Mouse (Mus musculus): ENCODE results near the gene 1700008O03Rik. TPM values are rescaled to one million over a fixed set of nuclear protein-coding genes. Genes with fewer than 3 reads are reported as not detected.

1700008O03Rik gene
- 0.92 and 1.2 TPM in 2 replicates for polyA plus RNA-seq (2012; rRNA removed; ENCODE audit: low replicate concordance)

GRCm38 (mm10) chr7:44385720-44386119, at the start of gene 1700008O03Rik:
Gene 1700008O03Rik, minus strand, starts transcription at chr7:44385820.

GRCm38 (mm10) chr7:44428968-44429521, 43.4 kb upstream of the 1700008O03Rik start, which contains the start of gene Lrrc4b:
Gene Lrrc4b, plus strand, starts transcription at chr7:44429018.

GRCm38 (mm10) chr7:44383980-44384715, 1.5 kb downstream of the 1700008O03Rik start, which contains the start of gene Syt3:
Gene Syt3, plus strand, starts transcription at chr7:44384102.

Other genes starting within 250 kb of the 1700008O03Rik start
- gene Klk1b16, start 249.1 kb downstream of the 1700008O03Rik start, polyA plus RNA-seq (2012; rRNA removed; ENCODE audit: low replicate concordance) = not detected in 2 replicates
- gene Klk1b24, start 197.6 kb downstream of the 1700008O03Rik start, polyA plus RNA-seq (2012; rRNA removed; ENCODE audit: low replicate concordance) = 0.19 TPM in 1 of 2 replicates, not detected in the other
- gene Klk1b3, start 187.6 kb downstream of the 1700008O03Rik start, polyA plus RNA-seq (2012; rRNA removed; ENCODE audit: low replicate concordance) = 1.8 TPM in 1 of 2 replicates, not detected in the other
- 5.1 TPM in 1 of 2 replicates, not detected in the other for gene Klk1b4, start 178.4 kb downstream of the 1700008O03Rik start, polyA plus RNA-seq (2012; rRNA removed; ENCODE audit: low replicate concordance)
- gene Klk1b5, start 169.9 kb downstream of the 1700008O03Rik start, polyA plus RNA-seq (2012; rRNA removed; ENCODE audit: low replicate concordance) = 0.65 and 5.5 TPM in 2 replicates
- gene Klk1, start 160.5 kb downstream of the 1700008O03Rik start, polyA plus RNA-seq (2012; rRNA removed; ENCODE audit: low replicate concordance) = 81.1 and 870 TPM in 2 replicates
- 0.08 TPM in 1 of 2 replicates, not detected in the other for gene Gm36864, start 149.6 kb downstream of the 1700008O03Rik start, polyA plus RNA-seq (2012; rRNA removed; ENCODE audit: low replicate concordance)
- 1.4 TPM in 2 replicates for gene 1700028J19Rik, start 139.1 kb downstream of the 1700008O03Rik start, polyA plus RNA-seq (2012; rRNA removed; ENCODE audit: low replicate concordance)
- gene 2410002F23Rik, start 139.1 kb downstream of the 1700008O03Rik start, polyA plus RNA-seq (2012; rRNA removed; ENCODE audit: low replicate concordance) = 67.9 and 113 TPM in 2 replicates
- not detected in 2 replicates for gene Acp4, start 128.4 kb downstream of the 1700008O03Rik start, polyA plus RNA-seq (2012; rRNA removed; ENCODE audit: low replicate concordance)
- 0.60 TPM in 1 of 2 replicates, not detected in the other for gene Gm15517, start 124.4 kb downstream of the 1700008O03Rik start, polyA plus RNA-seq (2012; rRNA removed; ENCODE audit: low replicate concordance)
- gene Clec11a, start 78.9 kb downstream of the 1700008O03Rik start, polyA plus RNA-seq (2012; rRNA removed; ENCODE audit: low replicate concordance) = 1.8 and 2.5 TPM in 2 replicates
- gene Shank1, start 75.6 kb downstream of the 1700008O03Rik start, polyA plus RNA-seq (2012; rRNA removed; ENCODE audit: low replicate concordance) = 0.72 and 1.6 TPM in 2 replicates
- gene Syt3, start 1.7 kb downstream of the 1700008O03Rik start, polyA plus RNA-seq (2012; rRNA removed; ENCODE audit: low replicate concordance) = 0.84 and 5.3 TPM in 2 replicates
- gene Lrrc4b, start 43.2 kb upstream of the 1700008O03Rik start, polyA plus RNA-seq (2012; rRNA removed; ENCODE audit: low replicate concordance) = 1.0 and 1.5 TPM in 2 replicates
- gene Aspdh, start 79.6 kb upstream of the 1700008O03Rik start, polyA plus RNA-seq (2012; rRNA removed; ENCODE audit: low replicate concordance) = 3.7 and 8.8 TPM in 2 replicates
- gene Josd2, start 82.2 kb upstream of the 1700008O03Rik start, polyA plus RNA-seq (2012; rRNA removed; ENCODE audit: low replicate concordance) = 114 and 135 TPM in 2 replicates
- gene Emc10, start 110.7 kb upstream of the 1700008O03Rik start, polyA plus RNA-seq (2012; rRNA removed; ENCODE audit: low replicate concordance) = 308 and 370 TPM in 2 replicates
- gene Fam71e1, start 110.8 kb upstream of the 1700008O03Rik start, polyA plus RNA-seq (2012; rRNA removed; ENCODE audit: low replicate concordance) = 6.3 and 8.9 TPM in 2 replicates
- not detected in 2 replicates for gene Mybpc2, start 138.8 kb upstream of the 1700008O03Rik start, polyA plus RNA-seq (2012; rRNA removed; ENCODE audit: low replicate concordance)
- 7.6 and 9.2 TPM in 2 replicates for gene Spib, start 146.3 kb upstream of the 1700008O03Rik start, polyA plus RNA-seq (2012; rRNA removed; ENCODE audit: low replicate concordance)
- 42.0 and 46.0 TPM in 2 replicates for gene Pold1, start 163.0 kb upstream of the 1700008O03Rik start, polyA plus RNA-seq (2012; rRNA removed; ENCODE audit: low replicate concordance)
- gene Nr1h2, start 168.1 kb upstream of the 1700008O03Rik start, polyA plus RNA-seq (2012; rRNA removed; ENCODE audit: low replicate concordance) = 250 and 318 TPM in 2 replicates
- gene Napsa, start 186.6 kb upstream of the 1700008O03Rik start, polyA plus RNA-seq (2012; rRNA removed; ENCODE audit: low replicate concordance) = 2.9 and 7.7 TPM in 2 replicates
- 3.6 and 6.8 TPM in 2 replicates for gene Kcnc3, start 204.8 kb upstream of the 1700008O03Rik start, polyA plus RNA-seq (2012; rRNA removed; ENCODE audit: low replicate concordance)

Data from duodenum, adult 2 months (tissue).